Mouse (Mus musculus) heart, postnatal 10 days (tissue): ENCODE measurements around the gene Klhl35. TPM values are rescaled to one million over a fixed set of nuclear protein-coding genes. Genes with fewer than 3 reads are reported as not detected.

ENCODE experiments used
- DNase-seq, 2 experiments: peaks; one replicate each; pipeline ENCODE4 v3.0.0; 2021
- intact Hi-C: fragments of 180-260 bp; cut with DNase I; formaldehyde crosslinking; loops from one replicate; pipeline ENCODE4 v1.15.1; 2025
- total RNA-seq, 2 experiments: library from RNA; stranded (reverse); gene quantifications; 2 replicates each; pipeline ENCODE4 v1.2.3; 2021

Klhl35 gene
- total RNA-seq, 2 experiments from 2014 or later, result 0.35 to 0.62 TPM

- intact Hi-C loops, result loop anchor here (1.0 to 2.0 kb wide), 2 partner anchors 74 to 117 kb away; no protein-coding TSS in a partner anchor
- DNase-seq, result no peak
Measured at GRCm38 (mm10) chr7:99449751-99450150, 16.1 kb upstream of the Klhl35 start.

GRCm38 (mm10) chr7:99450703-99451102 is 15.1 kb upstream of the Klhl35 start:
- intact Hi-C loops, result loop anchor here (1.0 to 2.0 kb wide), 2 partner anchors 75 to 118 kb away; no protein-coding TSS in a partner anchor
- DNase-seq, result peak; percentile 90

- intact Hi-C loops, result no loop called here
- no peak for DNase-seq
Measured at GRCm38 (mm10) chr7:99452859-99453258, 12.9 kb upstream of the Klhl35 start.

- no peak for DNase-seq
- intact Hi-C loops, result no loop called here
Measured at GRCm38 (mm10) chr7:99454044-99454443, 11.8 kb upstream of the Klhl35 start.

GRCm38 (mm10) chr7:99458849-99459248 is 7.0 kb upstream of the Klhl35 start:
- intact Hi-C loops, result no loop called here

GRCm38 (mm10) chr7:99459888-99460652 is 5.7 kb upstream of the Klhl35 start:
- DNase-seq, result no peak
- intact Hi-C loops, result no loop called here

More at GRCm38 (mm10) chr7:99458849-99459248, 7.0 kb upstream of the Klhl35 start:
- no peak for DNase-seq

- no peak for DNase-seq
- intact Hi-C loops, result no loop called here
Measured at GRCm38 (mm10) chr7:99463120-99463519, 2.7 kb upstream of the Klhl35 start.

- peak; percentile 47 to 72 for DNase-seq
- intact Hi-C loops, result no loop called here
Measured at GRCm38 (mm10) chr7:99467916-99468282, 2.1 kb downstream of the Klhl35 start.

GRCm38 (mm10) chr7:99468283-99469132 is 2.7 kb downstream of the Klhl35 start:
- peak; percentile 81 for DNase-seq
- intact Hi-C loops, result no loop called here

GRCm38 (mm10) chr7:99469680-99470405 is 4.0 kb downstream of the Klhl35 start:
- intact Hi-C loops, result no loop called here
- DNase-seq, result peak; percentile 40 to 56

- intact Hi-C loops, result no loop called here
- DNase-seq, result no peak
Measured at GRCm38 (mm10) chr7:99471578-99471977, 5.8 kb downstream of the Klhl35 start.

- intact Hi-C loops, result no loop called here
- DNase-seq, result no peak
Measured at GRCm38 (mm10) chr7:99473638-99474407, 8.0 kb downstream of the Klhl35 start.

- DNase-seq, result peak in 1 of 2 experiments; percentile 42
- intact Hi-C loops, result no loop called here
Measured at GRCm38 (mm10) chr7:99474836-99475561, 9.2 kb downstream of the Klhl35 start.

- no peak for DNase-seq
- intact Hi-C loops, result no loop called here
Measured at GRCm38 (mm10) chr7:99475562-99475911, 9.7 kb downstream of the Klhl35 start.

GRCm38 (mm10) chr7:99476558-99477114 is 10.8 kb downstream of the Klhl35 start:
- no peak for DNase-seq
- intact Hi-C loops, result no loop called here

GRCm38 (mm10) chr7:99477235-99477634 is 11.4 kb downstream of the Klhl35 start:
- intact Hi-C loops, result no loop called here
- DNase-seq, result no peak

GRCm38 (mm10) chr7:99482637-99483036 is 16.8 kb downstream of the Klhl35 start:
- DNase-seq, result no peak
- intact Hi-C loops, result no loop called here

GRCm38 (mm10) chr7:99483271-99483923 is 17.6 kb downstream of the Klhl35 start, which contains the start of gene Rps3:
Gene Rps3 (minus strand): TSS chr7:99483738.
- peak; percentile 96 to 97 for DNase-seq
- intact Hi-C loops, result no loop called here

- no peak for DNase-seq
- intact Hi-C loops, result no loop called here
Measured at GRCm38 (mm10) chr7:99483924-99484319, 18.1 kb downstream of the Klhl35 start.
